Mouse (Mus musculus) heart, adult 11 months (tissue): Measurements from ENCODE around the gene Pxk.

Experiments
- DNase-seq: peaks from one replicate; pipeline ENCODE4 v3.0.0; 2022

The Pxk gene

GRCm38 (mm10) chr14:8207105-8207504 lies 109.1 kb downstream of the Pxk start:
- DNase-seq, result peak; percentile 82

DNA sequence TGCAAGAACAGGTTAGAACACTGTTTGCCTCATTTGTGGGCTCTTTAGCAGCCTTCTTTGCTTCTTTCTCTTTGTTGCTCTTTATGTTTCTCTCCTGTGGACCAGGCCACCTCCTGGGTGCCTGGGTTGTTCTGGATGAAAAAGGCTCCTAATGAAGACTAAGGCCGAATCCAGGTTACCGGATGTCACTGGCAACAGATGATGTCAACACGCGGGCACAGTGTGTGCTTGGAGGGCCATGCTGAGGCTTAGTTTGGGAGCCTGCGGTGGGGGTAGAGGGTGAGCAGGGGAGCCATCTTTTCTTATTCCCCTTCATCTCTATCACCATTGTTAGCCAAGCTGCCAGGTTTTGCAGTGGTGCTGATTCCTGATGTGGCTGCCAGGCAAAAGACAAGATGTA lies 109.5 kb downstream of the Pxk start:
- peak; percentile 84 for DNase-seq

GRCm38 (mm10) chr14:8208876-8209275 lies 110.9 kb downstream of the Pxk start:
- peak; percentile 81 for DNase-seq

DNA sequence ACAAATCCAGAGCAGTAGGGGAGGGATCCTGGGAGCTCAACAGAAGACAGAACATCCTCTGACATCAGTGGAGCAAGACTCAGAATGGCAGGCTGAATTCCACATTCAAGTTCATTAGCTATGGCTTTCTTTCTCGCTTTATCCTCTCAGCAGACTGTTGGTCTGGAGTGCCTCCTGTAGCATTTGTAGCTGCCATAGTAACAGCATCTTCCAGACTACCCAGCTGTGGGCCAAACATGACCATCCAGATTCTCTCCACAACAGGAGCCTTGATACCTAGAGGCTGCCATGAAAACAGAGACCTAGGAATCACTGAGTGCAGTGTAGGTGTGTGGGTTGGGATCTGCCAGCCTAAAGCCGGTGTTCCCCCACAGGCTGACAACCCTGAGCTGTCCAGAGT lies 111.9 kb downstream of the Pxk start:
- peak; percentile 71 for DNase-seq

GRCm38 (mm10) chr14:8212996-8213395 lies 115.0 kb downstream of the Pxk start:
- peak; percentile 88 for DNase-seq

- peak; percentile 100 for DNase-seq
Measured at GRCm38 (mm10) chr14:8213803-8214224, 115.8 kb downstream of the Pxk start, which contains the start of gene Kctd6. Kctd6 (plus strand) TSS chr14:8214140.
